10 mouse cellular contexts compared by ENCODE assay signal in genomic region chr2:11687436-11687835, GRCm38 (mm10). TPM values are rescaled to one million over a fixed set of nuclear protein-coding genes. Genes with fewer than 3 reads are reported as not detected.
DNase-seq lines count a peak whose midpoint lies in the region; ATAC-seq and TF ChIP-seq lines count a peak whose summit lies in the region.
"Had no signal": no experiment of that assay in that cellular context is flagged by ENCODE, and none has a peak within 500 bp of the region (broad histone marks: within the 10 kb centered on the region; RNA-seq: fewer than 3 reads in every experiment).

No protein-coding gene starts in this region.

- 16% methylated on average over 3 of the region's 3 CpGs for WGBS in heart, embryonic 12.5 days
- WGBS in midbrain, postnatal 0 days = 20% methylated on average over 3 of the region's 3 CpGs
- 29% methylated on average over 3 of the region's 3 CpGs for WGBS in midbrain, embryonic 10.5 days

- no peak overlapping the region for H3K9ac ChIP-seq in heart, embryonic 12.5 days
- H3K9ac ChIP-seq in midbrain, postnatal 0 days (replicated peaks; ENCODE audit: low read length, poor library complexity, severe bottlenecking) = no peak overlapping the region

- no peaks in the 10 kb centered on the region for H3K9me3 ChIP-seq in heart, embryonic 12.5 days (replicated peaks)
- H3K9me3 ChIP-seq in midbrain, postnatal 0 days (ENCODE audit: low read length) = no peaks in the 10 kb centered on the region
- H3K9me3 ChIP-seq in midbrain, embryonic 10.5 days (replicated peaks) = no peaks in the 10 kb centered on the region

- H3K4me2 ChIP-seq in heart, embryonic 12.5 days = no peak overlapping the region
- no peak overlapping the region for H3K4me2 ChIP-seq in midbrain, postnatal 0 days (ENCODE audit: low read depth, low read length, poor library complexity, severe bottlenecking)

- ATAC-seq in heart, embryonic 12.5 days (ENCODE audit: insufficient number of reproducible peaks, low FRiP score) = no peak
- 0 out of 2 replicates have a peak, but pooled peaks have one; percentile 34 for ATAC-seq in midbrain, postnatal 0 days (ENCODE audit: low FRiP score)
- peak; percentile 16 for ATAC-seq in activated CD4-positive, CD25-positive, alpha-beta regulatory T cell, adult 4 months
- ATAC-seq in inflammation-experienced regulatory T-cells, adult 6 months = no peak

- no peak overlapping the region for H3K4me3 ChIP-seq in heart, embryonic 12.5 days
- H3K4me3 ChIP-seq in midbrain, postnatal 0 days (ENCODE audit: low read depth, low read length) = no peak overlapping the region
- no peak overlapping the region for H3K4me3 ChIP-seq in midbrain, embryonic 10.5 days

- no peaks in the 10 kb centered on the region; the same call in 1 of the 2 replicates for H3K27me3 ChIP-seq in heart, embryonic 12.5 days (replicated peaks)
- no peaks in the 10 kb centered on the region for H3K27me3 ChIP-seq in midbrain, postnatal 0 days (ENCODE audit: insufficient read depth, low read length)
- H3K27me3 ChIP-seq in midbrain, embryonic 10.5 days (ENCODE audit: low read depth, poor library complexity, severe bottlenecking) = no peaks in the 10 kb centered on the region
- H3K27me3 ChIP-seq in splenic B cell, adult 2 months (ENCODE audit: control insufficient read depth, insufficient read depth, low read length, poor library complexity, severe bottlenecking) = no peaks in the 10 kb centered on the region

- peak; percentile 69 for TF ChIP-seq CTCF in midbrain, postnatal 0 days (IDR thresholded peaks at IDR 0.05)

- H3K27ac ChIP-seq in heart, embryonic 12.5 days (ENCODE audit: poor library complexity, severe bottlenecking) = no peak overlapping the region
- no peak overlapping the region for H3K27ac ChIP-seq in midbrain, postnatal 0 days (ENCODE audit: low read depth, low read length)
- H3K27ac ChIP-seq in midbrain, embryonic 10.5 days (replicated peaks) = no peak overlapping the region

- H3K4me1 ChIP-seq in heart, embryonic 12.5 days (replicated peaks) = no peaks in the 10 kb centered on the region
- H3K4me1 ChIP-seq in midbrain, postnatal 0 days (ENCODE audit: insufficient read depth, low read length) = no peaks in the 10 kb centered on the region
- H3K4me1 ChIP-seq in midbrain, embryonic 10.5 days = no peaks in the 10 kb centered on the region

- intact Hi-C loops in heart, postnatal 10 days (cut with DNase I) = loop anchor here (1.0 to 10.0 kb wide), 2 partner anchors 84 to 353 kb away; no protein-coding TSS in a partner anchor

- peak; percentile 18 to 30 for DNase-seq in heart, postnatal 10 days
- peak; percentile 57 for DNase-seq in midbrain, postnatal 0 days (ENCODE audit: low spot score)
- DNase-seq in midbrain, embryonic 10.5 days (ENCODE audit: low spot score) = no peak
- peak; percentile 68 for DNase-seq in splenic B cell, adult 2 months (ENCODE audit: low read depth, low spot score)
- no peak for DNase-seq in layer of hippocampus, adult 11-12 months (ENCODE audit: low spot score)
- DNase-seq: kidney, adult 8-10 months had no signal

- no peaks in the 10 kb centered on the region for H3K36me3 ChIP-seq in heart, embryonic 12.5 days
- no peaks in the 10 kb centered on the region for H3K36me3 ChIP-seq in midbrain, postnatal 0 days (ENCODE audit: insufficient read depth, low read length)
- no peaks in the 10 kb centered on the region for H3K36me3 ChIP-seq in midbrain, embryonic 10.5 days
- H3K36me3 ChIP-seq in splenic B cell, adult 2 months (ENCODE audit: control insufficient read depth, insufficient read depth, low read length, poor library complexity, severe bottlenecking) = no peaks in the 10 kb centered on the region

RNA-seq across cellular contexts. Expression of gene Il15ra, which starts 17.7 kb away (rescaled TPM):
- total RNA-seq in heart, postnatal 10 days (2021) = 10 to 100 TPM; 24.6 to 31.6 TPM
- polyA plus RNA-seq in heart, embryonic 12.5 days (2016; fragmentation: Nextera tagmentation; extraction: Ambion mirVana) = 6.4 and 7.0 TPM in 2 replicates
- total RNA-seq in midbrain, postnatal 0 days (2014; rRNA removed) = 0.76 and 0.99 TPM in 2 replicates
- polyA plus RNA-seq in midbrain, postnatal 0 days (2015; fragmentation: Nextera tagmentation; extraction: Ambion mirVana) = 1.4 TPM in 2 replicates
- 0.58 and 0.68 TPM in 2 replicates for polyA plus RNA-seq in midbrain, embryonic 10.5 days (2016; fragmentation: Nextera tagmentation; extraction: Ambion mirVana)
- polyA plus RNA-seq in activated CD4-positive, CD25-positive, alpha-beta regulatory T cell, adult 4 months (2017; shearing (Covaris generic)) = 10 to 100 TPM; 23.0 to 24.0 TPM
- 10 to 100 TPM; 26.6 to 36.7 (median 29.9) TPM for polyA plus RNA-seq in inflammation-experienced regulatory T-cells, adult 6 months (2017; shearing (Covaris generic))

RNA-seq across cellular contexts. Expression of gene Il2ra, which starts 44.8 kb away (rescaled TPM):
- under 1 TPM; 0.29 to 0.64 TPM for total RNA-seq in heart, postnatal 10 days (2021)
- polyA plus RNA-seq in heart, embryonic 12.5 days (2016; fragmentation: Nextera tagmentation; extraction: Ambion mirVana) = not detected in 2 replicates
- total RNA-seq in midbrain, postnatal 0 days (2014; rRNA removed) = 0.05 TPM in 1 of 2 replicates, not detected in the other
- polyA plus RNA-seq in midbrain, postnatal 0 days (2015; fragmentation: Nextera tagmentation; extraction: Ambion mirVana) = not detected in 2 replicates
- not detected in 2 replicates for polyA plus RNA-seq in midbrain, embryonic 10.5 days (2016; fragmentation: Nextera tagmentation; extraction: Ambion mirVana)
- 100 to 1,000 TPM; 305 to 312 TPM for polyA plus RNA-seq in activated CD4-positive, CD25-positive, alpha-beta regulatory T cell, adult 4 months (2017; shearing (Covaris generic))
- 100 to 1,000 TPM in 2 of 3 experiments, 10 to 100 TPM in 1; 79.6 to 261 (median 234) TPM for polyA plus RNA-seq in inflammation-experienced regulatory T-cells, adult 6 months (2017; shearing (Covaris generic))
- polyA plus RNA-seq: liver, embryonic 16.5 days had no signal

Comparison
In these comparisons a context has a peak if more than half of its experiments do, and no peak if none do; other contexts are left out.
1. DNase-seq: peak in heart, postnatal 10 days (2 of 2), midbrain, postnatal 0 days (single experiment) and splenic B cell, adult 2 months (single experiment); none in midbrain, embryonic 10.5 days (single experiment) and layer of hippocampus, adult 11-12 months (single experiment).
2. ATAC-seq: peak in midbrain, postnatal 0 days (single experiment) and activated CD4-positive, CD25-positive, alpha-beta regulatory T cell, adult 4 months (single experiment); none in heart, embryonic 12.5 days (single experiment) and inflammation-experienced regulatory T-cells, adult 6 months (single experiment).
3. RNA of gene Il2ra, which starts 44.8 kb away (polyA plus RNA-seq): 305 to 312 TPM in activated CD4-positive, CD25-positive, alpha-beta regulatory T cell, adult 4 months and 79.6 to 261 TPM in inflammation-experienced regulatory T-cells, adult 6 months; not detected in midbrain, embryonic 10.5 days, not detected in midbrain, postnatal 0 days and not detected in heart, embryonic 12.5 days; every median in the first group is over 10 times any median in the second.